Mouse (Mus musculus) embryo, embryonic 11.5 days (tissue): ENCODE results near the gene Dnah10.

Experiments
- DNase-seq: peaks from one replicate; pipeline ENCODE4 v3.0.0-alpha.2; 2012; ENCODE audit warnings: low read depth, low spot score

Gene Dnah10

GRCm38 (mm10) chr5:124812466-124812865 lies 87.6 kb downstream of the Dnah10 start:
- DNase-seq, result no peak

DNA sequence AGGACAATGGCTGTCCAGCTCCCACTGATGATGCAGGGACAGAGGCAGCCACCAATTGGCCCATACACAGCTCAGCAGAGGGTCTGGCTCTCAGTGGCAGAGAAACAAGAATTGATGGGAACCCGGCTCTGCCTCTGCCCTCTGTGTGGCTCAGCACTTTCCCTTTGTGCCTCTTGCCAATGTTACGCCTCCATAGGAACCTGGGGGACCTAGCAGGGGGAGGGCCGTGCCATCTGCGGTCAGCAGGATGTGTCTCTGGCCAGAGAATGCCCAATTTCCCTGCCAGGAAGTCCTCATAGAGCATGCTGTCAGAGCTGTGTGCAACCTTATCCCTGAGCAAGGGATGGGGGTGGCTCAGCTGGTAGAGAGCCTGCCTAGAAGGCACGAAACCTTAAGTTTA lies 89.9 kb downstream of the Dnah10 start:
- DNase-seq, result no peak

- DNase-seq, result no peak
Measured at GRCm38 (mm10) chr5:124817050-124817449, 92.2 kb downstream of the Dnah10 start.

DNA sequence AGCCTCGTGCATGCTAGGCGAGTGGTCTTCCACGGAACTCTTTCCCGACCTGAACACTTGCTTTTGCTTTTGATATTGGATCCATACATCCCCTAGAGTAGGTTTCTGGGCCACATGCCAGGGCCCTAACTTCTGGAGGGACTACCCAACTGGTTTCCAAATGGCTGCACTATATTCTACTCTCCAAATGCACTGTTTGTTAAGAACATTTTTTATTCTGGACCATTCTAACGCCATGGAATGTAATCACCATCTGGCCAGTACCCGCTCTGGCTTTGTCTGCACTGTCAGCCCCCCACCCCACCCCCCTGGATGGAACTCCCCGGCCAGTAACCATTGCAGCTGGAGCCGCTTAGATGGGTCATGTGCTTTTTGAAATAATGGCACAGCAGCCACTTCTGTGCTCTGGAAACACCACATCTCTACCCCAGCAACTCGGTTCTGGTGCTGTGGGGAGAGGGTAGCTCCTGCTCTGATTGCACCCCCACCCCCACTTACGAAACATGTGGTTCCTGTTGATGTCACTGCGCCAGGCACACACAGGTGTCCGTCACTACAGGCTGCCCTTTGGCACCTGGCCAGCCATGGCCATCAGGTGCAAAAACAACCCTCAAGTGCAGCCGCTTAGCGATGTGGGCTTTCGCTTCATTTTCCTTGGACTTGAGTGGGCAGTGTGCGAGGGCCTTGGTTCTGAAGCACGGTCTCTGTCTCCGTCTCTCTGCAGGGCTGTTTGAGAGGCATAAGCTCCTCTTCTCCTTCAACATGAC lies 97.4 kb downstream of the Dnah10 start:
- DNase-seq, result no peak

GRCm38 (mm10) chr5:124830331-124830730 lies 105.4 kb downstream of the Dnah10 start:
- no peak for DNase-seq

DNA sequence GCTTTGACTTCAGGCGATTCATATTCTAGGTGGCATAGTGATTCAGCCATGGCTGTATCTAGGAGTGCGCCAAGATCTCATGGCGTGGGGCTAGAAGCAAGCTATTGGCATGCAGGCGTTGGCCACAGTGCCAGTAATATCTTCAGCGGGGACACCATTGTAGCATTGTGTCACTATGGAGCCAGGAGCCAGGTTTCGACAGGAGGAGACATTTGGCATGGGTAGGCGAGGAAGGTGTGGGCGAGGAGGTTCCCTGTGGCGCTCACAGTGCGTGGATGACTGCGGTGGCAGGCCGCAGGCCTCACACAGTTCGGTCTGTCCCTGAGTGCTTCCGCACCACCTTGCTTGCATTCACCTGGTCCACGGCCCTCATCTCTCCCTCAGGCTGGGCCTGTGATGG lies 110.3 kb downstream of the Dnah10 start:
- DNase-seq, result no peak

DNA sequence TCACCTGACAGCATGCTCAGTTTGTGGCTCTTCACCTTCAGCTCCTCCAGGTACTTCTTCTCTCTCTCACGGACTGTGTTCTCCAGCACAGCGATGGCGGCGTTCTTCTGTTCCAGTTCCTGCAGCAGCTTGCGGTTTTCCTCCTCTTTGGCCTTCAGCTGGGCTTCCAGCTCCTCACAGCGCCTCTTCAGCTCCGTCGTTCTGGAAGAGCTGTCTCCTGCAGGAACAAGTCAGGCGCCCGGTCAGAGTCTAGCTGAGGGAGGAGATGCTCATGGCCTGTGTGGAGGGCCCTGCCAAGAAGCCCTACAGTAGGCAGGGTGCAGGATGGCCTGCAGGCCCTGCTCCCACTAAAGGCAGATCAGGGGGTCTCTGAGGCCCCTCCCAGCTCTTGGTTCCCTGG lies 111.2 kb downstream of the Dnah10 start:
- DNase-seq, result no peak

DNA sequence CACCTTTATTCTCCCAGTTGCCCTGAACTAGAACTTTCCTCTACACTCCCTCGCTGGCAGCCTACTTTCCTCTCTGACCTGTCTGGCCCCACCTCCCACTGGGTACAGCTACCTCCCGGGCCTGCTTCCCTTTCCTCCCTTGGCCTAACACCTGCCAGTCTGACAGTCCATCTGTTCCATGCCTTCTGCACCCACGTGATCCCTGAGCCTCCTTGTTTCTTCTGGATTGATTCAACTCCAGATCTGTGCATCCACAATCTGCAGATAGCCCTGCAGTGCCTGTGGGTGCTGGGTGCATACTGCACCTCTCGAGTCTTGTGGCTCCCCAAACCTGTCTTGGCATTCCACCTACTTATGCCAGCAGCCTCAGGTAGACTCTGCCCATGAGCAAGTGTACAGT lies 111.7 kb downstream of the Dnah10 start:
- DNase-seq, result no peak

GRCm38 (mm10) chr5:124840202-124840601 lies 115.3 kb downstream of the Dnah10 start:
- no peak for DNase-seq

- no peak for DNase-seq
Measured at GRCm38 (mm10) chr5:124840669-124841068, 115.8 kb downstream of the Dnah10 start.

DNA sequence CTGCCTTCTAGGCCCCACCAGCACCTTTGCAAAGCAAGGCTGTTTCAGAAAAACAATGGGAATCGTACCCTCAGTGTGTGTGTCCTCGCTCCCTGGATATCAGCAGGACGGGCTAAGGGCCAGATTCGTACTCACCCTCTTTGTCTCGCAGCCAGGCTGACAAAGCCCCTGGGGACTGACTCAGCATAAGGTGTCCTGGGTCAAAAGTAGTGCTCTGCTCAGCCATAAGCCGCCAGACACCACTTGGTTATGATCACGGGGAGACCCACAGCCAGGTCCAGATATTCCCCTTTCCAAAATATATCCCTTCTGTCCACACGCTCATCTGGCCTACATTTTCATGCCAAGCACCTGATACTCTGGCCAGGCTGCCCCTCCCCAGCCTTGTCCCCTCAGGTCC lies 118.5 kb downstream of the Dnah10 start:
- no peak for DNase-seq

GRCm38 (mm10) chr5:124844929-124845328 lies 120.0 kb downstream of the Dnah10 start:
- no peak for DNase-seq

DNA sequence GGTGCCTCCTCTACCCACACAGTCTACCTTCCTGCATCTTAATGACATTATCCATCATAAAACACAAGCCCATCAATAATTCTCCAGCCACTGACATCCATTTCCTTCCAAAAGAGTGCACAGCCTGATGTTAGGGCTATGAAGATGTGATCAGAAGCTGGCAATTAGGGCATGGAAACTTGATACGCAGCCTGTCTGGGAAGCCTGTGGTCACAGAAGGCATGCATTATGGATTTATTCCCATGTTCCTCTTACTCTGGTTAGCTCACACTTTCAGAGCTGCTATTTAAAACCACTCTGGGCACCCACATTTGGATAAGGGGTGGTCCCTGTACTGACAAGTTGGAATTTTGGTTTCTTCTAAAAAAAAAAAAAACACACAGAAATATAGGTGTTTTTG lies 122.1 kb downstream of the Dnah10 start:
- DNase-seq, result no peak

DNA sequence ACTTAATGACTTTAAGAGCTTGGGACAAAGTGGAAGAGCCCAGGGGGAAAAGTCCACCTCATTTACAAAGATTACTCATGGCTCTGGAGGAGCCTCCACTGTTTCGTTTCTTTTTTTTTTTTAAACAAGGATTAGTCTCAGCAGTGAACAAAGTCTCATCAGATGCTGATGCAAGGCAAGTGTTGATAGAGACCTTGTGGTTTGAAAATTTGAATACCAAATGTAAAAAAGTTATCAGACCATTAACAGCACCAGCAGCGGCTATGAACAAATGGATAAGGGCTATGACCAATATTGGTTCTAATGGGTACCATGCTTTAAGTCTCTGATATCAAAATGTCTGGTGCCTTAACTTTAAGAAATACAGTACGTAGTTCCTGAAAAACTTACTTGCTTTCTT lies 124.1 kb downstream of the Dnah10 start:
- no peak for DNase-seq

DNA sequence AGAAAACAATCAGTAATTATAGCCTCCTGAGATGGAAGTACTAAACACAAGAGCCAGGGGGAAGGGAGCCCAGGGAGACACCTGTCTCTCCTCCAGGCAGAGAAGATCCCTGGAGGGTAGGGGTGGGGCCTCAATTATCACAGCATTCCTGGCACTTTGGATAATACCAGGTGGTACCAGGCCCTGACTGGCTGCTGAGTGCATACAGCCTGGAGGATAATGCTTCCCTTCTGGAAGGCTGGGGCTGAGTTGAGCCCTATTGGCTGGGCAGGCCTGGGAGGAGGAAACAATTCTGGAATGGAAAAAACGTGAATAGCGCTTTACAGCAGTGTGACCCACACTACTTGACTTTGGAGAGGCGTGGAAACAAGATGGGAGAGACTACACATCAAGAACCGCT lies 126.7 kb downstream of the Dnah10 start:
- no peak for DNase-seq

- DNase-seq, result no peak
Measured at GRCm38 (mm10) chr5:124852294-124852693, 127.4 kb downstream of the Dnah10 start.

GRCm38 (mm10) chr5:124853079-124853478 lies 128.2 kb downstream of the Dnah10 start:
- DNase-seq, result no peak

- no peak for DNase-seq
Measured at GRCm38 (mm10) chr5:124854202-124854601, 129.3 kb downstream of the Dnah10 start.

DNA sequence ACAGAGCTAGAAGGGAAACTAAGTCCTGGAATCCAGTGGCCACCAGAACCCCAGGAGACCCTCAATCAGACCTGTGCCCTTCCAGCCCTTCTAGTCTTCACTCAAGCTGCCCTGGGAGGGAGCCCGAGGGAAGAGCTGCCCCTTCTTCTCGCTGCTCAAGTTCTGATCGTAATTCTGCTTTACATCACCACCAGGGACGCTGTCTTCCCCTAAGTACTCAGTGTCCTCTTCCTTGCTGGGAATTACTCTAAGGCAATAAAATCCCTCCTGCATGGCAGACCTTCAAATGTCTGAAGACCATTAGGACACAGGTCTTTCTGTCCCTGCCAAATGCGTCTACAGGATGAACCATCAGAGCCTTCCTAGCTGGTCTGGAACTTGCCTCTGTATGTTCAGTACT lies 135.1 kb downstream of the Dnah10 start:
- DNase-seq, result no peak

DNA sequence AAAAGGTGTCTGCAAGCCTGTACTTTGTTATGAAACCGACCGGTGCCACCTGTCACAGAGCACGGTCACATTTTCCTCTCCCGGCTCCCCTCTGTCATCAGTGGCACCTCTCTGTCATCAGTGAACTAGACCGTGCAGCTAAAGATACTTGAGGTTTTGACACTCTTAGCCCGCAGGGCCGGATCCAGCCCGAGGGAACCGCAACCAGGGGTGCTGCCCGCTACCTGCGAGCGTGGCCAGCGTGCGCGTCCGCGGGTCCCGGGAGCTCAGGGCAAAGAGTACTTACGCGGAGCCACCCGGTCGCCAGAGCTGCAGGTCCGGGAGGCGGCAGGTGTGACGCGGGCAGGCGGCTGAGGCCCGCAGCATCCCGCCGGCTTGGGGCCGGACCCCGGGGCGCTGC lies 136.6 kb downstream of the Dnah10 start:
- DNase-seq, result no peak

DNA sequence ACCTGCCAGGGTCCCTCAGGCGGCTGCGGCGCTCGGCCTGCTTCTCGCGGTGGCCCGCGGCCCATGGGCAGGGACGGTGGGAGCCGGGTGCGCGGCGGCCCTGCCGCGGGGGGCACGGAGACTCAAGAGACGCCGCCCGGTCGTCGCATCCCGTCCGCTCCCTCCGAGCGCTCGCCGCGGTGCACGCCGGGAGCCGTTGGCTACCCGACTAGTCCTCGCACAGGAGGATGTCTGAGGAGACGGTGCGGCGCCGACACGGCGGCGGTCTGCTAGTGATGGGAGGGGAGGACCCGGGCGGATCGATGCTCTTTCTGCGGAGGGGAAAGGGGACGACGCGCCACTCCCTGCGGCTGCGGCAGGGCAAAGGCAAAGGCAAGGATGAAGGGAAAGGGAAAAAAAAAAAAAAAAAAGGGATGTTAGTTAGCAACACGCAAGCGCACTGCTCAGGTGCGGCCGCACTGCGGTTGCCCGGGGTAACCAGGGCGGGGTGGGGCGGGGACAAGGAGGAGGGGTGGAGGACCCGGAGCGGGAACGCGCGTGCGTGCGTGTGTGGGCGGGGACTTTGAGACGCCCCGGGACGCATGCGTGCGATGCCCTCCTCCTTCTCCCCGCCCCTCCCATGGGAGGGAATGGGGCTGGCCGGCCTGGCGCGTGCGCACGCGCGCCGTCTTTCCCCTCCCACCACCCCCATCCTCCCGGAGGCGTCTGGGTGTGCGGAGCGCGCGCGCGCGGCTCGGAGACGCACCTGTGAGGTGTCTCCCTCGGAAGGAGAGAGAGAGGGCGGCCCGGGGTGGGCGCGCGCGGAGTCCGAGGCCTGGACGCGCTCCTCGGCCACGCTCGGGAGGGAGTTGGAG lies 137.4 kb downstream of the Dnah10 start, which contains the start of the genes Ccdc92 and Zfp664:
Ccdc92 (minus strand) TSS at position 412 of the 854 bp plus-strand sequence.
Zfp664 (plus strand) TSS at position 679 of the 854 bp plus-strand sequence.
- peak; percentile 99 for DNase-seq

GRCm38 (mm10) chr5:124862871-124863741 lies 138.2 kb downstream of the Dnah10 start:
- no peak for DNase-seq
